Mouse (Mus musculus) layer of hippocampus, adult 18-20 months (tissue): ENCODE measurements at regions not wholly inside any gene's neighbourhood (a gene's known extent, or its start where the extent isn't known, plus 50 kb on each side); places are given as distances from the start of the nearest gene placed in this dataset.
A peak's percentile ranks its signal among the peaks of the same experiment; 100 is the strongest.

Experiments used
- DNase-seq, 2 experiments: peaks; one replicate each; pipeline ENCODE4 v3.0.0; 2022; ENCODE audit warnings: low spot score in 2 of 2

- DNase-seq = no peak
Observed at GRCm38 (mm10) chr19:14181661-14182415, 268.5 kb downstream of the Olfr1505 start.

GRCm38 (mm10) chr19:14191820-14192219, 278.5 kb downstream of the Olfr1505 start:
- DNase-seq = no peak

GRCm38 (mm10) chr19:14197864-14198263, 284.5 kb downstream of the Olfr1505 start:
- no peak for DNase-seq

- DNase-seq = no peak
Observed at GRCm38 (mm10) chr19:14220507-14220909, 307.2 kb downstream of the Olfr1505 start.

- DNase-seq = no peak
Observed at GRCm38 (mm10) chr19:14225061-14225696, 311.8 kb downstream of the Olfr1505 start.

GRCm38 (mm10) chr19:14225787-14226186, 312.5 kb downstream of the Olfr1505 start:
- DNase-seq = no peak

- no peak for DNase-seq
Observed at GRCm38 (mm10) chr19:14226521-14226920, 313.2 kb downstream of the Olfr1505 start.

GRCm38 (mm10) chr19:14243565-14243964, 330.2 kb downstream of the Olfr1505 start:
- DNase-seq = no peak

- DNase-seq = no peak
Observed at GRCm38 (mm10) chr19:14246973-14247614, 333.8 kb downstream of the Olfr1505 start.

- DNase-seq = no peak
Observed at GRCm38 (mm10) chr19:14247979-14248378, 334.6 kb downstream of the Olfr1505 start.

GRCm38 (mm10) chr19:14258621-14259051, 339.2 kb downstream of the Tle4 start:
- DNase-seq = peak in 1 of 2 experiments; percentile 30

- DNase-seq = no peak
Observed at GRCm38 (mm10) chr19:14259223-14259622, 338.6 kb downstream of the Tle4 start.

GRCm38 (mm10) chr19:14289331-14289737, 308.5 kb downstream of the Tle4 start:
- peak; percentile 7 to 34 for DNase-seq

GRCm38 (mm10) chr19:14290911-14291310, 306.9 kb downstream of the Tle4 start:
- DNase-seq = peak in 1 of 2 experiments; percentile 11

GRCm38 (mm10) chr19:14293172-14293571, 304.7 kb downstream of the Tle4 start:
- DNase-seq = no peak

GRCm38 (mm10) chr19:14301176-14301943, 296.5 kb downstream of the Tle4 start:
- DNase-seq = no peak

GRCm38 (mm10) chr19:14314301-14314700, 283.6 kb downstream of the Tle4 start:
- peak; percentile 3 to 52 for DNase-seq

- DNase-seq = no peak
Observed at GRCm38 (mm10) chr19:14319677-14320191, 278.1 kb downstream of the Tle4 start.

GRCm38 (mm10) chr19:14325353-14326052, 272.3 kb downstream of the Tle4 start:
- no peak for DNase-seq
